Mouse (Mus musculus) lung, postnatal 25 days (tissue): ENCODE data around the gene Mum1.
A peak's percentile ranks its signal among the peaks of the same experiment; 100 is the strongest.

Experiments used
- DNase-seq: peaks from one replicate; pipeline ENCODE4 v3.0.0; 2022; ENCODE audit warnings: low spot score

The Mum1 gene

GRCm38 (mm10) chr10:80271186-80271843 lies 45.1 kb downstream of the Mum1 start:
- DNase-seq = no peak

GRCm38 (mm10) chr10:80271870-80272585 lies 45.8 kb downstream of the Mum1 start:
- no peak for DNase-seq

GRCm38 (mm10) chr10:80273847-80274246 lies 47.6 kb downstream of the Mum1 start:
- peak; percentile 55 for DNase-seq

DNA sequence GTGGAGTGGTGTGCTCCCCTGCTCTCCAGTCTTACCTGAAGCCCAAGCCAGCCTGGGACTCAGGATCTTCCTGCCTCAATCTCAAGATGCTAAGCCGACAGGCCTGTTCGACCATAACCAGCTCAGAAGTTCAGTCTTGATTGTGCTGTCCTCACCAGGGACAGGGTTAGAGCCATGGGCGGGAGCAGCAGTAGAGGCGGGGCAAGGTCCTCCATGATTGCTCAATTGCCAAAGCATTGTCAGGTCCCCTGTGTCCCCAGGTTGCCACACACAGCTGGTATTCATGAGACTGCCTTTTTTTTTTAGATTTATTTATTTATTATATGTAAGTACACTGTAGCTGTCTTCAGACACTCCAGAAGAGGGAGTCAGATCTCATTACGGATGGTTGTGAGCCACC lies 50.0 kb downstream of the Mum1 start:
- DNase-seq = no peak

GRCm38 (mm10) chr10:80278390-80278789 lies 52.2 kb downstream of the Mum1 start:
- DNase-seq = no peak

DNA sequence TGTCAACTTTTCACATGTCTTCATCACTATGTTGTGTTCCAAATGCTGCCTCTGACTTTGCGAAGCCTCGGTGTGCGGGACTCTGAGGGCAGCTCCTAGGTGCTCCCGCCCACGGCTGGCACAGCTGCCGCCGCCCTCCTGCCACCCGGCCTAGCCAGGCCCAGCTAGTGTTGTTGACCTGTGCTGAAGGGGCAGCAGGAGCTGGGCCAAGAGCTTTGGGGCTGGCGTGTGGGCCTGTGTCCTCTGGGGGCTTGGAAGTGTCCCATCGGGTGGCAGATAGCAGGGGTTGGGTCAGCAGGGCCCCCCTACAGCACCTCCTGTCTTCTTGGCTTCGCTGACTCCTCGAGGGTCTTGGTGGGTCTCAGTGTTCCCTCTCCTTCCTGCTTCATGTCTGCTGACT lies 53.0 kb downstream of the Mum1 start:
- no peak for DNase-seq

DNA sequence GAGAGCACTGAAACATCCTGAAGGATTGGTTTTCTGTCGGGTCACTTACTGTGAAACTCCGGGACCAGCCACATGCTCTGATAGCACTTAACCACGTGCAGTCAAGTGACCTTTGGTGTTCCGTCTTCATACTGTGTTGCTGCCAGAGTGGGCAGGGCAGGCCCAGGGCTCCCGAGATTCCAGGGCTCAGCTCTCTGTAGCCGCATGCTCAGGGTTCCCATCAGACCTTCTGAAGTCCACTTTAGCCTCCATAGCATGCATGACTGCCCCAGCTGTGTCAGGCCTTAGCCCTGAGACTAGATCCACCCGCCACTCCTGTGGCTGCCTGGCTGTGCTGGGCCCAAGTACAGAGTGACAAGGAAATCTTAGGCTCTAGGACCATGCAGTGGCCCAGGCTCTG lies 55.1 kb downstream of the Mum1 start:
- peak; percentile 63 for DNase-seq

DNA sequence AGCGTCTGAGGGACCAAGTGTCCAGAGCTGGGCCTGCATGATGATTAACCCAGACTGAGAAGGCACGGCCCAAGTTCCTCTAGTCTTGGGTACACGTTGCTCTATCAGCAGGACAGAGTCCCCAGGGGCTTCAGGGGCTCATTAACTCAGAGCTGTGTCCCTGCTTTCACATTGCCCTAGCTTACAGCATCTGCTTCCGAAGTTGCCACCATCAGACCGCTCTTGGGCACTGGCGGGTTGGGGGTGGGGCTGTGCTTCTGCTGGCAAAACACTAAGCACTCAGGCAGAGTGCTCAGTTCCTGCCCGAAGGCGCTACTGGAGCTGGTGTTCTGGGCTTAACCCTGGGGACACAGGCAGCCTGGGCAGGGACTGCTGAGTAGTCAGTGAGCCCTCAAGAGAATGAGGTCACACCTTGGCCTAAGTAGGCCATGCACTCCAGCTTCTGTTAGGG lies 55.7 kb downstream of the Mum1 start:
- DNase-seq = peak; percentile 81

- DNase-seq = peak; percentile 65
Measured at GRCm38 (mm10) chr10:80282481-80283441, 56.5 kb downstream of the Mum1 start.

GRCm38 (mm10) chr10:80285222-80286070 lies 59.2 kb downstream of the Mum1 start:
- no peak for DNase-seq

GRCm38 (mm10) chr10:80288097-80288496 lies 61.9 kb downstream of the Mum1 start:
- DNase-seq = no peak

GRCm38 (mm10) chr10:80288657-80289056 lies 62.4 kb downstream of the Mum1 start:
- no peak for DNase-seq

DNA sequence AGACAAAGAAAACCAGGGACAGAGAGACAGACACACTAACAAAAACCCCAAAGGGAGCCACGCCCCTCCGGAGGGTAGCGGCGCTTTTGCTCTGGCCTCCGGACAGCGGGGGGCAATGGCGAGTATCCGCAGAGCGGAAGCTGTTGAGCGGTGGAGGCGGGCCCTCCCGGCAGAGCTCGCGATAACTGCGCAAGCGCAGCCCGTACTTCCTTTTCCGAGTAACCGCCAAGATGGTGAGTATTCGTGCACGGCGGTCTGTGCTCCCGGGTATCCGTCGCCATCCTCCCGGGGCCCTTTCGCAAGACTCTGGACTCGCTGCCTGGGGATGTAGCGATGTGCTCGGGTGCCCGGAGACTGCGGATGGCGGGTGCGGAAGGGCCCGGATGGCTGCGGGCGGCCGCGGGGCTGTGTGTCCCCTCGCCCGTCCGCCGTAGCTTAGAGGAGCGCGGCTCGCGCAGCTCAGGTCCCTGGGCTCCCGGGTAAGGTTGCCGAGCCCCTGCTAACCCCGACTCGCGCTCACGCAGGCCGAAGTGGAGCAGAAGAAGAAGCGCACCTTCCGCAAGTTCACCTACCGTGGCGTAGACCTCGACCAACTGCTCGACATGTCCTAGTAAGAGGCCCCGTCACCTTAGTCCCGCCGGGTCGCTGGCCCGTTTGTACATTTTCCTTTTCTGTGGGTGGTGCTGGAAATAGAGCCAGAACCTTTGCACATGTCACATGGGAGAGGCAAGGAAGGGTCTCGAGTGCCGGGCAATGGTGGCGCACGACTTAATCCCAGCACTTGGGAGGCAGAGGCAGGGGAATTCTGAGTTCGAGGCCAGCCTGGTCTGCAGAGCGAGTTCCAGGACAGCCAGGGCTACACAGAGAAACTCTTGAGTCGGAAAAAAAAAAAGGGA lies 66.3 kb downstream of the Mum1 start, which contains the start of gene Rps15:
Rps15 (plus strand) TSS at position 203 of the 896 bp plus-strand sequence.
- peak; percentile 96 for DNase-seq

- no peak for DNase-seq
Measured at GRCm38 (mm10) chr10:80293325-80293724, 67.1 kb downstream of the Mum1 start.
